Mouse (Mus musculus) heart, embryonic 11.5 days (tissue): ENCODE results near the gene Ncor2. TPM values are rescaled to one million over a fixed set of nuclear protein-coding genes. Genes with fewer than 3 reads are reported as not detected.

Experiments used
- ATAC-seq: fragments of 200-750 bp; cut with Nextera tagmentation; replicated peaks from 2 replicates; pipeline ENCODE4 v1.8.0; 2017; ENCODE audit warnings: moderate library complexity; ENCODE audit not compliant: insufficient number of reproducible peaks, low FRiP score, low TSS enrichment
- H3K27ac ChIP-seq: fragments of 300-500 bp; sonication (generic); 2 replicates; pipeline ENCODE4 v1.5.1; 2014; ENCODE audit warnings: mild to moderate bottlenecking, low read depth, low read length
- H3K27me3 ChIP-seq: fragments of 300-500 bp; sonication (generic); 2 replicates; pipeline ENCODE4 v1.6.1; 2014; ENCODE audit warnings: mild to moderate bottlenecking, low read length, mixed read lengths; ENCODE audit not compliant: control insufficient read depth, insufficient read depth
- H3K36me3 ChIP-seq: fragments of 300-500 bp; sonication (generic); 2 replicates; pipeline ENCODE4 v1.6.1; 2014; ENCODE audit warnings: mild to moderate bottlenecking, low read length, moderate library complexity, mixed read lengths; ENCODE audit not compliant: control insufficient read depth, insufficient read depth
- H3K4me1 ChIP-seq: fragments of 300-500 bp; sonication (generic); 2 replicates; pipeline ENCODE4 v1.6.1; 2014; ENCODE audit warnings: low read length; ENCODE audit not compliant: control insufficient read depth, insufficient read depth
- H3K4me2 ChIP-seq: fragments of 300-500 bp; sonication (generic); 2 replicates; pipeline ENCODE4 v1.6.1; 2014; ENCODE audit warnings: mild to moderate bottlenecking, moderate library complexity
- H3K4me3 ChIP-seq: fragments of 300-500 bp; sonication (generic); 2 replicates; pipeline ENCODE4 v1.5.1; 2014; ENCODE audit warnings: low read depth, low read length
- H3K9ac ChIP-seq: fragments of 300-500 bp; sonication (generic); 2 replicates; pipeline ENCODE4 v1.6.1; 2014; ENCODE audit warnings: mild to moderate bottlenecking, low read depth, low read length, moderate library complexity
- H3K9me3 ChIP-seq: fragments of 300-500 bp; sonication (generic); replicated peaks from 2 replicates; pipeline ENCODE4 v1.6.1; 2016; ENCODE audit warnings: low read length; ENCODE audit not compliant: control insufficient read depth
- WGBS: fragments of 180-500 bp; shearing (Covaris S2); extraction: QIAGEN DNeasy Blood & Tissue Kit; methylation state at CpG from one replicate; pipeline ENCODE4 v1.1.7; 2014; ENCODE audit not compliant: insufficient replicate concordance; 5-methylcytosine and 5-hydroxymethylcytosine counted together
- polyA plus RNA-seq: library from polyadenylated mRNA; unstranded; fragments of >200 nt; fragmentation: Nextera tagmentation; extraction: Ambion mirVana; gene quantifications from 2 replicates; pipeline ENCODE4 v1.2.1, GENCODE M21; 2014

Gene Ncor2
- polyA plus RNA-seq, 1 experiment from 2014 or later: 18.8 TPM

DNA sequence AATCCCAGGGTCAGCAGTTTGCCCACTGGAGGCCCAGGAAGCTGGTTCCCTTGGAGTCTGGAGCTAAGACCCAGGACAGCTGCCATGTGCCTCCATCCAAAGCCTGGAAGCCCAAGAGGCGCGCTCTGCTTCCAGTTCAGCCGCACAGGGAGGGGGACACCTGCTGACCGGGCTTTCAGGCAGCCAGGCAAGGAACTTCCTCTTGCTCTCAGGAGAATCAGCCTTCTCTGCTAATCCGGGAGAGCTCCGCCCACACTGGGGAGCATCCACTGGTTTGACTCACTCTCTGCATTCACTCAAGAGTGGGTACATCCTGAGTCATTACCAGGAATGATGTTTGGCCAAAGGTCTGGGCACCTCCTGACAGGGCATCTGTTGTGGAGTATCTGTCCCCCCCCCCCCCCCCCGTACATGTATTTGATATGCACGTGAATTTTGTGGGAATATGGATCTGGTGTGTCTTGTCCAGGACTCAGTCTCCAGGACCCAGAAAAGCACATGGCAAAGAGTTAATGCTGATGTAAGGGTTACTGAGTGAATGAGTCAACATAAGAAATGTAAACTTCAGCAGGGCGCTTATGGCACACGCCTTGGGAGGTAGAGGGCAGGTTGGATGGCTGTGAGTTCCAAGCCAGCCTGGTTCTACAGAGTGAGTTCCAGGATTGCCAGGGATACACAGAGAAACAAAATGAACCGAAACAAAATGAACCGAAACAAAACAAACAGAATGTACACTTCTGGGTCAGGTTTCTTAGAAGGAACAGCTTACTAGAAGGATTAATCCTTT is 10.0 kb upstream of the Ncor2 start:
- no peak for ATAC-seq
- Histone ChIP-seq H3K27me3 (no peaks in the 10 kb centered on the region), H3K9ac (no peak overlapping the region), H3K27ac (no peak overlapping the region), H3K4me2 (no peak overlapping the region), H3K4me1 (0 out of 2 replicates have a peak, but pooled peaks cover 2% of the 10 kb centered on the region), H3K4me3 (no peak overlapping the region), H3K9me3 (no peaks in the 10 kb centered on the region; the same call in none of the 2 replicates), H3K36me3 (no peaks in the 10 kb centered on the region)
- WGBS: 25% methylated on average over 12 of the region's 12 CpGs

DNA sequence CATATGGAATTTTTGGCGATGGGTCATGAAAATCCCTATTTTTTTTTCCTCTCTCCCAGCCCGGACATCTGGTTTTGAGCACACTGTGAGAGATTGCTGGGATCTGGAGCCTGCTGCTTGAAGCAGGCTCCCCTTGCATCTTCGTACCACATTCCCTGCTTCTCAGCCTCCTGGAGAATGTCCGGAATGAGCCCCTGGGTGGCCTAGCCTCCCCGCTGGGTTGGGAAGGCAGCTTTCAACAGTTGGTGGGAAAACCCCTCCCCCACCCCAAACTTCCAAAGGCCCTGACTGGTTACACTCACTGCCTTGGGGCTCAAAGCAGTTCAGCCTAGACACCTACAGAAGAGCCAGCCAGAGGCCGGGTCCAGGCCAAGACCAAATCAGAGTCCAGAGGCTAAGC is 5.8 kb upstream of the Ncor2 start:
- no peak overlapping the region for H3K4me2 ChIP-seq
- H3K9ac ChIP-seq: no peak overlapping the region
- H3K27me3 ChIP-seq: no peaks in the 10 kb centered on the region
- 13% methylated on average over 6 of the region's 6 CpGs for WGBS
- H3K4me3 ChIP-seq: no peak overlapping the region
- 0 out of 2 replicates have a peak overlapping the region, but pooled peaks have one; percentile 7 for H3K27ac ChIP-seq
- no peaks in the 10 kb centered on the region; the same call in none of the 2 replicates for H3K9me3 ChIP-seq
- no peaks in the 10 kb centered on the region for H3K36me3 ChIP-seq
- H3K4me1 ChIP-seq: peaks cover 10% of the 10 kb centered on the region
- ATAC-seq: no peak

DNA sequence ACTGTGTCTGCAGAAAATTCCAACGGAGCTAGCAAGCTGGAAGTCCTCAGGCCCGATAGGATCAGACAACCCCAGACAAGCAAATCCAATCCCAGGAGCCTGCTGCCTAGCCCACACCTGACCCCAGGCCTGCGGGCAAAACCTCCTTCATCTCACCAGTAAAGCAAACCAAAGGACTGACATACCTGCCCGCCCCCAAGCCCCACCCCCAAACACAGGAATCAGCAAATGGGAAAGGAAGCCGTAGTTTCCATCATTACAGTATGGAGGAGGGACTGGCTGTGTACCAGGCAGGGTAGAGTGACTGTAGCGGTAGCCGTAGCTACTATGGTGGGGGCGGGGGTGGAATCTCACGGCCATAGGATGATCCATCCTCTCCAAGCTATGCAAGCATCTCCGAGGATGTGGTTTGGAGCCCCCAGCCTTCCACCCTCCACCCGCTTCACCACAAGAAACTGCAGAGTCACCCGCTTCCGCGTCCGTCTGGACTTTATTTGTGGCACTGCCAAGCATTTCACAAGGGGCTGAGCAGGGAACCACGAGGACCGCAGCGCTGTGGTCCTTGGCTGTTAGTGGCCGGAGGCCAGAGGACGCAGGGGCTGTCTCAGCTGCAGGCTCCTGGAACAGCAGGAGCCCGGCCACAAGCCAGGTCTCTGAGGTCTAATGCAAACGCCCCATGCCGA is 4.4 kb upstream of the Ncor2 start:
- no peak overlapping the region for H3K4me3 ChIP-seq
- no peak overlapping the region for H3K27ac ChIP-seq
- ATAC-seq: no peak
- no peaks in the 10 kb centered on the region for H3K27me3 ChIP-seq
- H3K4me2 ChIP-seq: peak overlapping the region; percentile 20; the same call in 1 of the 2 replicates
- WGBS: 23% methylated on average over 23 of the region's 23 CpGs
- H3K36me3 ChIP-seq: no peaks in the 10 kb centered on the region
- H3K9me3 ChIP-seq: no peaks in the 10 kb centered on the region; the same call in none of the 2 replicates
- peaks cover 14% of the 10 kb centered on the region for H3K4me1 ChIP-seq
- H3K9ac ChIP-seq: no peak overlapping the region

DNA sequence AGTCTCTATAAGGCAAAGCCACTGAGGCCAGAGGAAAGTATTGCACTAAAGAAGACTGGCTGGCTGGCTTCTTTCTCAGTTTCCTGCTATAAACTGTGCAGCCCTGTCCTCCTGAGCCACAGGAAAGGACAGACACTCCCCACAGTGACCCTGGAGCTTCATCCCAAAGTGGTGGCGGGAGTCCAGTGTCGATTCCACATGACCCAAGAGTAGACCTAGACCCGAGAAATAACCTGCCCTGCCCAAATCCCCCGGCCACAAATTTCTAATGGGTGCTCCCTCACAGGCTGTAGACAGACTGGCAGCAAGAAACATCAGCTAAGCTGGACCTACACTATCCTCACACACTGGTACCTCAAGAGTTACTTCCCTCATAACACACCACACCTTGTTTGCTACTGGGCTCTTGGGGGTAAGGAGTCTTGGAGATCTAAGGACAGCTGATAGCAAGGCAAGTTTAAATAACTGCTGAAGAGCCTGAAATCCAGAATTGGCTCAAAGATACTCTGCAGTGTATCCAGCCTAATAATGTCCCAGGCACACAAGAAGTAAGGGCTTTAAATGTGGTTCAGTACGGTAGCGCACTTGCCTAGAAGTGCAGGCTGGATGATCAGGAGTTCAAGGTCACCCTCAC is 1.7 kb upstream of the Ncor2 start:
- Histone ChIP-seq H3K27me3 (no peaks in the 10 kb centered on the region), H3K4me1 (peaks cover 33% of the 10 kb centered on the region), H3K36me3 (no peaks in the 10 kb centered on the region), H3K27ac (no peak overlapping the region), H3K4me2 (no peak overlapping the region), H3K4me3 (no peak overlapping the region), H3K9ac (no peak overlapping the region), H3K9me3 (no peaks in the 10 kb centered on the region)
- 81% methylated on average over 6 of the region's 6 CpGs for WGBS
- ATAC-seq: no peak

DNA sequence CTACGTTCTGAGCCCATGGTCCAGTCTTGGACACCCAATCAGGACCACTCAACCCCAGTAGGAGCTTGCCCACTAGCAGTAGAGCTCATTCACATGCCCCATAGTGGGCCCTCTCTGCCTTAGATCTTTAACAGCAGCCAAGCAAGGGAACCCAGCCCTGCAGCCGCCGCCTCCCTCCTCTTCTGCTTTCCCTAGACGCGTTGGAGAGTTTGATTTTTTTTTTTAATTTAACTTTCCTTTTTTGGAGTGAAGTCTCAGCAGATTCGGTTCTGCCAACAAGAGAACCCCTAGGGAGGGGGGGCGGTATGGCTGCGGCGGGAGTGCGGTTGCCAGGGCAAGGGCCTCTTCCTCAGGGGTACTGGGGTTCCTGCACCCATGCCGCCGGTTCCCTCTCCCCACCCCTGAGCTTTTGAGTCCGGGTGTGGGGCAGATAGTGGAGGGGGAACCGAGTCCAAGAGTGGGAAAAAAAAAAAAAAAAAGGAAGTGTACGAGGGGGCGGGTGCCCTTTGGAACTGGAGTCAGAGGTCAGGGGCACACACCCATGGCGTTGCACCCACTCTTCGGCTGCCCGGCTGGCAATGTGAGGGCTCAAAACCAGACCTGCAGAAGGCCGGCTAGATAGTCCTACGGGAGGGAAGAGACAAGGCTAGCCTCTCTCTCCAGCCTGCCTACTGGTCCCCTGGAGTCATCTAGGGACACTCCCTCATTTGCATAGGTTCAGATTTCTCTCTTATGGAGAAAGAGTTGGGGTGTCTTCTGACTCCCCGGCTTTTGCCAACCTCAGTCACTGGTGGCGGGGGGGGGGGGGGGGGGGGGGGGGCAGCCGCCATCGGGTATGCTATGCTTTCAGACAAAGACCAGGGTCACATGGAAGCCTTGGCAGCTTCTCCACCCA is 963 bp upstream of the Ncor2 start:
- Histone ChIP-seq H3K4me1 (peaks cover 40% of the 10 kb centered on the region), H3K4me2 (peak overlapping the region; percentile 96), H3K36me3 (no peaks in the 10 kb centered on the region), H3K9me3 (no peaks in the 10 kb centered on the region), H3K27ac (peak overlapping the region; percentile 74), H3K4me3 (peak overlapping the region; percentile 87), H3K27me3 (no peaks in the 10 kb centered on the region), H3K9ac (peak overlapping the region; percentile 69)
- WGBS: 7% methylated on average over 24 of the region's 25 CpGs
- ATAC-seq: no peak

DNA sequence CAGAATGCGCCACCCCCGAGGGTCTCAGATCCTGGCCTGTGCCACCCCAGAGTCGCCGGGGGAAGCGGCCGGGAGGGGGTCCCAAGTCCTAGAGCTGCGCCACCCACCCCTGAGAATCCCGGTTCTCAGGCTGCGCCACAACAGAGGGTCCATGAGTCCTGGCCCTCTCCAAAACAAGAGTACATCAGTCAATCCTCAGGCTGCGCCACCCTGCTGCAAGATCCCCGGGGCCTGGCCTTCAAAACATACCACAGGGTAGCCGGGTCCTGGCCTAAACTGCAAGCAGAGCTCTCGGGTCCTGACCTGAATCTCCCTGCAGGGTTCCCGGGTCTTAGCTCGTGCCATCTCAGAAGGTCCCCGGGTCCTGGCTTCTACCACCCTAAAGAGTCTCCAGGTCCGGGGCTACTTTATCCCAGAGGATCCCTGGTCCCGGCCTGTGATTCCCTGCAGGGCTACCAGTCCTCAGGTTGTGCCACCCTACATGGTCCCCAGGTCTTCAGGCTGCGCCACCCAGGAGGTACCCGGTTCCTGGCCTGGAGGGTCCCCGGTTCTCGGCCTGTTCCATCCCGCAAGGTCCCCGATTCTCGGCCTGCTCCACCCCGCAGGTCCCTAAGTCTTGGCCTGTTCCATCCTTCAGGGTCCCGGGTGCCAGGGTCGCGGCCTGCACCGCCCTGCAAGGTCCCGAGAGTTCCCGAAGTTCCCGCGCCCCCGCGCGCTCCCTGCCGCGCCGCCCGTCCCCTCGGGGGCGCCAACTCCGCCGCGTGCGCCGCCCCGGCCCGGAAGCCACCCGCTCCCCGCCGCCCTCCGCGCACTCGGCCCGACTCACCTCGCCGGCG is 630 bp downstream of the Ncor2 start:
- Histone ChIP-seq H3K27me3 (no peaks in the 10 kb centered on the region), H3K4me3 (peak overlapping the region; percentile 87), H3K9me3 (no peaks in the 10 kb centered on the region), H3K9ac (peak overlapping the region; percentile 89), H3K4me1 (peaks cover 53% of the 10 kb centered on the region), H3K4me2 (peak overlapping the region; percentile 96), H3K36me3 (no peaks in the 10 kb centered on the region), H3K27ac (peak overlapping the region; percentile 94)
- under 1% methylated on average over 60 of the region's 60 CpGs for WGBS
- peak; percentile 37 for ATAC-seq

DNA sequence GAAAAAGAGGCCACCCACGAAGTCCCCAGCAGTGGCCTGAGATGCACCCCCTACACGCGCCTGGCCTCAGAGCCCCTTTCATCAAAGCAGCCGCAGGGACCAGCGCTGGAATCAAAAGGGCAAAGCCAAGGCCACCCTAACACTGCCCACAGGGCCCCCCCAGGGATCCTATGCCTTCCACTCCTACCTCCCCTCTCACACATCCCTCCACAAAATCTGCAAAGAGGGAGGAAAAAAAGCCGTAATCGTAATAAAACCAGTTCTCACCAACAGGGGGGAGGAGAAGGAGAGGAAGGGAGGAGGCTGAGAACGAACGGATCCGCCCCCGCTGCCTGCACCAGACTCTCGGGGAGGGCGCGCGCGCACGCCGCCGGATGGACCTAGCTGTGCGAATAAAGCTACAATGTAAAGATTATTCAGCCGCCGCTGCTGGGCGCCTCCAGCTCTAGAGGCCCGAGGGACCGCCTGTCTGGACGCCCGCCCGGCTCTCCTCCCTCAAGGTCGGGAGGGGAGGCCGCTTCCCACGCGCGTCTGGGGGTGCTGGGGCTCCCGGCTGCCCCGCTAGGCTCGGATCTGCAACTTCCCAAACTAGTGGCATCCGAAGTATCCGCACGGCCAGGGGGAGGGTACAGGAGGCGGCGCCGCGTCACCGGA is 1.4 kb downstream of the Ncor2 start:
- no peaks in the 10 kb centered on the region for H3K36me3 ChIP-seq
- peak overlapping the region; percentile 94 for H3K27ac ChIP-seq
- H3K9ac ChIP-seq: peak overlapping the region; percentile 89
- under 1% methylated on average over 43 of the region's 44 CpGs for WGBS
- H3K4me2 ChIP-seq: peak overlapping the region; percentile 96
- H3K27me3 ChIP-seq: no peaks in the 10 kb centered on the region
- H3K9me3 ChIP-seq: no peaks in the 10 kb centered on the region
- H3K4me1 ChIP-seq: peaks cover 60% of the 10 kb centered on the region
- H3K4me3 ChIP-seq: peak overlapping the region; percentile 87
- peak; percentile 32 for ATAC-seq
